Mouse (Mus musculus) gastrocnemius, postnatal 4 days (tissue): ENCODE data around the gene Prss41. TPM values are rescaled to one million over a fixed set of nuclear protein-coding genes. Genes with fewer than 3 reads are reported as not detected.

Experiments used
- DNase-seq, 2 experiments: peaks; one replicate each; pipeline ENCODE4 v3.0.0; 2021 to 2022; ENCODE audit warnings: low spot score in 2 of 2, mixed read lengths in 2 of 2
- total RNA-seq, 2 experiments: library from RNA; stranded (reverse); gene quantifications; 2 replicates each; pipeline ENCODE4 v1.2.3; 2021

Gene Prss41
- total RNA-seq, 2 experiments from 2014 or later: 0.18 TPM; not detected in 1

GRCm38 (mm10) chr17:23828271-23829001, 15.5 kb downstream of the Prss41 start:
- DNase-seq: peak in 1 of 2 experiments; percentile 54

DNA sequence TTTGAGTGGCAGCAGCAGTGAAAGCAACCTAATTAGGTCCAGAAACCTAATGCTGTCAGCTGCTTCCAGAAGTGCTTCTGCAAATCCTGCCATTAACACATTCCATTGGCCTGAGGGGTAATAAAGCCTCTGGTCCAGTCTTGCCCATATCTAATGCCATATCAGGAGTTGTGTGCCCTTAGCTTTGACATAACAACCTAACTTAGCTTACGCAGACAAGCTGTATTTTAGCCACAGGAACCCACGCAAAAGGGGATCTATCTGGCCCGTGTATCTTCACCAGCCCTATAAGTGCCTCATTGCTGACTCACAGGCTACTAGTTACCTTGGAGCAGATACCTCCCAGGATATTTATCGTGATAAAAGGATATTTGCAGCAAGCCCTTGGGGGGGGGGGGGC, 18.4 kb downstream of the Prss41 start:
- no peak for DNase-seq

DNA sequence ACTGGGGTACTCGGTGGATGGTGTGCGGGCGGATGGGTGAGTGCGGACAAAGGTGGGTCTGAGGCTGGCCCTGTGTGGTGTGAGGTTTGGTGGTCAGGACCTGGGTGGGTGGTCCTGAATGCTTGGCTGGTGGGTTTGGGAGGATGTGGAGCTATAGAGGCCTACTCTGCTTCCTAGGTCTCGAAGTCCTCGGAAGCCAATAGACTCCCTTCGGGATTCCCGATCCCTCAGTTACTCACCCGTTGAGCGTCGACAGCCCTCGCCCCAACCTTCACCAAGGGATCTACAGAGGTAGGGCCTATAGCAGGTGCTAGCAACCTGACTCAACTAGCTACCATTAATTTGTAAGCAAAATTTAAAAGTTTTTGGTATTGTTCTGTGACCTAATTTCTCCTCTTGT, 20.4 kb downstream of the Prss41 start:
- no peak for DNase-seq

DNA sequence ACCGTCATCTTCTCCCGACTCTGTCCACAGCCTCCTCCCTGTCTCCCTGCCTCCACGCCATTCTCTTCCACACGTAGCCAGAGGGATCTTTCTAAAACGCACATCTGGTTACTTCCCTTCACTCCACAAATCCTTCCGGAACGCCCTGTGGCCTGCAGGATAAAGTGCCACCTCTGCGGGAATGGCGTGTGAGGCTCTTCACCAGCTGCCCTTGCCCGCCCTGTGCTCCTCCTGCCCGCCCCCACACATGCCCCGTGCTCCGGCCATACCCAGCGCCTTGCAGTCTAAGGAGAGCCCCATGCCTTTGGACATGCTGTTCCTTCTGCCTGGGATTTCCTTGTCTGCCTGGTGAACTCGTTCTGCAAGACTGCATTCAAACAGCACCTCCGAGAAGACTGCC, 21.0 kb downstream of the Prss41 start:
- DNase-seq: no peak

- DNase-seq: no peak
Observed at GRCm38 (mm10) chr17:23822094-23822493, 21.9 kb downstream of the Prss41 start.

GRCm38 (mm10) chr17:23820731-23821130, 23.2 kb downstream of the Prss41 start:
- DNase-seq: no peak

GRCm38 (mm10) chr17:23819235-23819634, 24.7 kb downstream of the Prss41 start:
- DNase-seq: no peak

- DNase-seq: no peak
Observed at GRCm38 (mm10) chr17:23818579-23818978, 25.4 kb downstream of the Prss41 start.

DNA sequence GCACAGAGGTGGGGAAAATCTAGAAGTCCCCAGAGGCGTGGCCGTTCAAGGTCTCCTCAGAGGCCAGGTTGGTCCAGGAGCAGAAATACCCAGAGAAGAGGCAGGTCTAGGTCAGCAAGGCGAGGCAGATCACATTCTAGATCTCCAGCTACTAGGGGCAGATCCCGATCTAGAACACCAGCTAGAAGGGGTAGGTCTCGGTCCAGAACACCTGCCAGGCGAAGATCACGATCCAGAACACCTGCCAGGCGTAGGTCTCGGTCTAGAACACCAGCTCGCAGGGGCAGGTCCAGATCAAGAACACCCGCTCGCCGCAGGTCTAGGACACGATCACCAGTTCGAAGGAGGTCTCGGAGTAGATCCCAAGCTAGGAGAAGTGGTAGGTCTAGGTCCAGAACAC, 28.3 kb downstream of the Prss41 start:
- DNase-seq: no peak

DNA sequence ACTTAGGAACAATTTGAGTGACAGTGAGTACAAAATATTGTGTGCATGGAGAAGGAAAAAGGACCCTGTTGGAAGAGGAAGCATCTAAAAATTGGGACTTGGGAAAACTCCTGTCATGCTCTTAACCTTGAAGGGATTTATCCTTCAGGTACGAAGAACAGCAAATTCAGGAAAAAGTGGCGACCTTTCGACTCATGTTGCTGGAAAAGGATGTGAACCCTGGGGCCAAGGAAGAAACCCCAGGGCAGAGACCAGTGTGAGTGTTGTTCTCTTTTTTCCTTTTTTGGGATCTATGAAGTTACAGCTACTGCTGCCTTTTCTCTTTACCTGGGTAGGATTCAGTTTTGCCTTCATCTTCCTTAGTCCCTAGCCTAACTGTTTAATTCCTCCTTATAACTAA, 36.1 kb downstream of the Prss41 start:
- DNase-seq: no peak

DNA sequence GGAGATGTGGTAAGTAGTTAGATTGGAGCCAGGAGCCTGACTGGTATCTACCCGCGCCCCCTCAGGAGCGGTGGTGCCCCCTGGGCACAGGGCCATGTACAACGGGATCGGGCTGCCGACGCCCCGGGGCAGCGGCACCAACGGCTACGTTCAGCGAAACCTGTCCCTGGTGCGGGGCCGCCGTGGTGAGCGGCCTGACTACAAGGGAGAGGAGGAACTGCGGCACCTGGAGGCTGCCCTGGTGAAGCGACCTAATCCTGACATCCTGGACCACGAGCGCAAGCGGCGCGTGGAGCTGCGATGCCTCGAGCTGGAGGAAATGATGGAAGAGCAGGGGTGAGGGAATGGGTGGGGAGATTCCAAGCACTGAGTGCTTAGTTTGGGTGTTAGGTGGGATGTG, 37.1 kb downstream of the Prss41 start:
- no peak for DNase-seq

GRCm38 (mm10) chr17:23804426-23805085, 39.4 kb downstream of the Prss41 start:
- DNase-seq: no peak

DNA sequence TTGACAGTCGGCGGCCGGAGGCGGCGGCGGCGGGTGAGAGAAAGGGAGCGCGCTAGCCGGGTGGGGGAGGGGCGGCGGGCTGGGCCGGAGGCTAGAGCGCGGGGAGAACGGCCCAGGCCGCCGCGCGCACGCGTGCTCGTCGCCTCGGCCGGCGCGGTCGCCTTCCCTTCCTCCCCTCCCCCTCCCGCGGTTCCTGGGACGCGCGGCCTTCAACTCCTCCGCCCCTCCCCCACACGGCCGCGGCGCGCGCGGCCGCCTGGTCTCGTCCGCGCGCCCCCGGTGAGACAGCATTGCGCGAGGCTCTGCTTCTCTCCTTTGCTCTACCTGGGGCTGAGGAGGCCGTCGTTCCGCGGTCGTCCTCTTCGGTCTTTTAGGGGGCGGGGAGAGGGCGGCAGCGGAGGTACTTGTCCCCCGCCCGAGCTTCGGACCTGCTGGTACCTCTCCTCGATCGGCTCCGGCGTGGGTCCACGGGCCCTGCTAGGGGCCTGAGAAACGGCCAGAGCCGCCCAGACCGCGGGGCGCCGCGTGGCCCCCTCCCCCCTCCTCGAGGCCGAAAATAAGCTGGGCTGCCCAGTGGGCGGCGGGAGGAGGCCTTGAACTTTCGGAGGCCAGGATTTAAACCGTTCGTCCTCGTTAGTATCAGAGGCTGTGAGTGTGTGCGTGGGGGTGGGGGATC, 40.5 kb downstream of the Prss41 start:
- peak; percentile 64 to 83 for DNase-seq

- peak; percentile 91 to 97 for DNase-seq
Observed at GRCm38 (mm10) chr17:23802746-23803365, 41.1 kb downstream of the Prss41 start.

- DNase-seq: no peak
Observed at GRCm38 (mm10) chr17:23801627-23802026, 42.3 kb downstream of the Prss41 start.

GRCm38 (mm10) chr17:23797316-23797715, 46.7 kb downstream of the Prss41 start:
- no peak for DNase-seq

GRCm38 (mm10) chr17:23795323-23795722, 48.6 kb downstream of the Prss41 start:
- no peak for DNase-seq

- DNase-seq: no peak
Observed at GRCm38 (mm10) chr17:23791079-23791357, 53.0 kb downstream of the Prss41 start.

- DNase-seq: peak; percentile 46 to 70
Observed at GRCm38 (mm10) chr17:23790269-23791078, 53.5 kb downstream of the Prss41 start, which contains the start of gene Srrm2. Srrm2 (plus strand) TSS chr17:23790532.

- DNase-seq: no peak
Observed at GRCm38 (mm10) chr17:23789749-23790268, 54.2 kb downstream of the Prss41 start.

DNA sequence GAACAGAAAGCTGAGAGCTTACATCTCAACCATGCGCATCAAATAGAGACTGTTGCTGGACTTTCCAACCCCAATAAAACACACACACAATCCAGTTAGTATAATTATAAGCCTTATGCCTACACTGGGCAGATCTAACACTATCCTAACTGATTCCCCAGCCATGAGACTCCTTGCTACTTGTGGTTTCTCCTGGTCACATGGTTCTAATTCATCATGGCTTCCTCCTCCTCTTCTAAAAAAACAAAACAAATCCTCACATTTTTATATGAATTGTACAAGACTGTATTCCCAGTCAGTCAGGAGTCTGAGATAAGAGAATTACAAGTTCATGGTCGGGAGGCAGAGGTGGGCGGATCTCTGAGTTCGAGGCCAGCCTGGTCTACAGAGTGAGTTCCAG, 55.0 kb downstream of the Prss41 start:
- DNase-seq: no peak
